Mouse (Mus musculus) ovary, postnatal 36 days (tissue): Measurements from ENCODE around the gene Krt88.

Source experiments
- DNase-seq: peaks from one replicate; pipeline ENCODE4 v3.0.0; 2022; ENCODE audit warnings: low spot score, mixed read lengths

Krt88 gene

GRCm38 (mm10) chr15:101479007-101479665 lies 31.6 kb downstream of the Krt88 start:
- DNase-seq: peak; percentile 60

- DNase-seq: no peak
Measured at GRCm38 (mm10) chr15:101479666-101480060, 32.1 kb downstream of the Krt88 start.

GRCm38 (mm10) chr15:101482056-101482455 lies 34.5 kb downstream of the Krt88 start:
- no peak for DNase-seq

- no peak for DNase-seq
Measured at GRCm38 (mm10) chr15:101483646-101484045, 36.1 kb downstream of the Krt88 start.

- DNase-seq: no peak
Measured at GRCm38 (mm10) chr15:101484939-101485338, 37.4 kb downstream of the Krt88 start.

GRCm38 (mm10) chr15:101485911-101486635 lies 38.5 kb downstream of the Krt88 start:
- no peak for DNase-seq

GRCm38 (mm10) chr15:101491431-101491830 lies 43.9 kb downstream of the Krt88 start, which contains the start of gene Krt83:
TSS of gene Krt83 (minus strand) at chr15:101491512.
- DNase-seq: no peak

- no peak for DNase-seq
Measured at GRCm38 (mm10) chr15:101492718-101493117, 45.2 kb downstream of the Krt88 start.

- DNase-seq: no peak
Measured at GRCm38 (mm10) chr15:101493713-101494112, 46.2 kb downstream of the Krt88 start.

- DNase-seq: no peak
Measured at GRCm38 (mm10) chr15:101494203-101494602, 46.7 kb downstream of the Krt88 start.

GRCm38 (mm10) chr15:101495266-101495665 lies 47.7 kb downstream of the Krt88 start:
- DNase-seq: no peak

- DNase-seq: peak; percentile 29
Measured at GRCm38 (mm10) chr15:101497181-101497580, 49.6 kb downstream of the Krt88 start.
